1 mouse cellular context compared by ENCODE assay signal in the genomic region with DNA sequence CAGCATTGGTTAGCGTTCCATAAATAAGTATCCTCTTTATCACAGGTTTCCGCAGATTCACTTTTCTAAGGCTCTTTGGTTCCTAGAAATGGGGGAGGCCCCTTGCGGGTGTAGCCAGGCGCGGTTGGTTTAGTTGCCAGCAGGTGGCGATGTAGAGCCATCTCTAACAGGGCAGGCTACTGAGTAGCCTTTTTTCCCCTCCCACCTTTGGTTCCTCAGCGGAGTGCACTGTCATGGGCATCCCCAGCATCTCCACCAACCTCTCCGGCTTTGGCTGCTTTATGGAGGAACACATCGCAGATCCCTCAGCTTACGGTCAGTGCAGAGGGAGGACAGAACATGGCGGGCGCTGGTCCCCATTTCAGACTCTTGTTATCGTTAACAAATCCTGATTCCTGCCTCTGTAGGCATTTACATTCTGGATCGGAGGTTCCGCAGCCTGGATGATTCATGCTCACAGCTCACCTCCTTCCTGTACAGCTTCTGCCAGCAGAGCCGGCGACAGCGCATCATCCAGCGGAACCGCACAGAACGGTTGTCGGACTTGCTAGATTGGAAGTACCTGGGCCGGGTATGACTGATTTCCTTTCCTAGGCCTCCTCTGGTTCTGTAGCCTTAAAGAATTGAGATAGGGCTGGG.
A peak's percentile ranks its signal among the peaks of the same experiment; 100 is the strongest.
TF ChIP-seq lines count a peak whose summit lies in the region.

No protein-coding gene starts in this region.

TF ChIP-seq in CH12.LX, 34 proteins besides CTCF, POLR2A, EP300 and RAD21:
- TF ChIP-seq RCOR1 (conservative IDR thresholded peaks at IDR 0.05; ENCODE audit: low read depth, low read length) (no peak), PAX5 (IDR thresholded peaks at IDR 0.05; ENCODE audit: low read length) (no peak), MXI1 (IDR thresholded peaks at IDR 0.05; ENCODE audit: low read depth, low read length) (peak; percentile 53), MAFK (IDR thresholded peaks at IDR 0.05; ENCODE audit: insufficient replicate concordance, low read length) (no peak), MAX (IDR thresholded peaks at IDR 0.05; ENCODE audit: low read length) (no peak), ELF1 (IDR thresholded peaks at IDR 0.05; ENCODE audit: low read depth, low read length) (0 out of 2 replicates have a peak, but pooled peaks have one; percentile 16), MEF2A (IDR thresholded peaks at IDR 0.05; ENCODE audit: borderline replicate concordance, low read depth, low read length) (peak; percentile 45; the same call in 1 of the 2 replicates), JUN (IDR thresholded peaks at IDR 0.05; ENCODE audit: insufficient read depth, low read depth, low read length) (no peak), IRF4 (IDR thresholded peaks at IDR 0.05; ENCODE audit: low read depth, low read length) (peak; percentile 63; the same call in 1 of the 2 replicates), JUND (conservative IDR thresholded peaks at IDR 0.05; ENCODE audit: low read depth, low read length) (no peak), TCF12 (IDR thresholded peaks at IDR 0.05; ENCODE audit: low read depth, low read length) (peak; percentile 19; the same call in 1 of the 2 replicates), TBP (conservative IDR thresholded peaks at IDR 0.05; ENCODE audit: low read depth, low read length) (no peak), SMC3 (IDR thresholded peaks at IDR 0.05; ENCODE audit: low read depth, low read length) (peak; percentile 86), MYC (IDR thresholded peaks at IDR 0.05; ENCODE audit: low read depth, low read length) (0 out of 2 replicates have a peak, but pooled peaks have one; percentile 43), NELFE (IDR thresholded peaks at IDR 0.05; ENCODE audit: low read depth, low read length) (no peak), SIN3A (IDR thresholded peaks at IDR 0.05; ENCODE audit: low read length) (peak; percentile 39; the same call in 1 of the 2 replicates), ETS1 (conservative IDR thresholded peaks at IDR 0.05; ENCODE audit: low read depth, low read length) (no peak), GABPA (IDR thresholded peaks at IDR 0.05; ENCODE audit: insufficient replicate concordance, low read depth, low read length) (no peak), CHD2 (IDR thresholded peaks at IDR 0.05; ENCODE audit: low read length) (no peak)
